In genomic region chr7:35861049-35861448, GRCm38 (mm10) we compare ENCODE assay signal across 22 mouse cellular contexts.
"Had no signal": no experiment of that assay in that cellular context is flagged by ENCODE, and none has a peak within 500 bp of the region (broad histone marks: within the 10 kb centered on the region; RNA-seq: fewer than 3 reads in every experiment).

No protein-coding gene starts in this region.

- H3K9ac ChIP-seq: liver, embryonic 13.5 days; midbrain, embryonic 12.5 days; midbrain, embryonic 15.5 days; neural tube, embryonic 12.5 days; neural tube, embryonic 15.5 days had no signal

- H3K36me3 ChIP-seq: liver, embryonic 13.5 days; midbrain, embryonic 12.5 days; midbrain, embryonic 15.5 days; neural tube, embryonic 12.5 days; neural tube, embryonic 15.5 days had no signal

- H3K4me1 ChIP-seq: liver, embryonic 13.5 days; midbrain, embryonic 12.5 days; midbrain, embryonic 15.5 days; neural tube, embryonic 12.5 days; neural tube, embryonic 15.5 days had no signal

- DNase-seq: kidney, adult 11 months; kidney, adult 9 months; kidney, postnatal 25 days; layer of hippocampus, postnatal 36 days; liver, embryonic 13.5 days; lung, adult 2 months; lung, postnatal 14 days; lung, postnatal 4 days; right cerebral cortex, adult 18-20 months; right cerebral cortex, postnatal 14 days; right cerebral cortex, postnatal 4 days; thymus, adult 2 months; thymus, postnatal 14 days; thymus, postnatal 4 days had no signal

- H3K9me3 ChIP-seq: liver, embryonic 13.5 days; midbrain, embryonic 15.5 days; neural tube, embryonic 12.5 days; neural tube, embryonic 15.5 days had no signal

- H3K27ac ChIP-seq: kidney, postnatal 0 days; layer of hippocampus, adult 2 months; left cerebral cortex, adult 2 months; liver, embryonic 13.5 days; midbrain, embryonic 12.5 days; midbrain, embryonic 15.5 days; neural tube, embryonic 12.5 days; neural tube, embryonic 15.5 days; stomach, postnatal 0 days had no signal

- H3K27me3 ChIP-seq: liver, embryonic 13.5 days; midbrain, embryonic 12.5 days; midbrain, embryonic 15.5 days; neural tube, embryonic 12.5 days; neural tube, embryonic 15.5 days had no signal

- H3K4me3 ChIP-seq: layer of hippocampus, adult 2 months; left cerebral cortex, adult 2 months; liver, embryonic 13.5 days; midbrain, embryonic 12.5 days; midbrain, embryonic 15.5 days; neural tube, embryonic 12.5 days; neural tube, embryonic 15.5 days had no signal

- ATAC-seq: midbrain, embryonic 15.5 days had no signal

- H3K4me2 ChIP-seq: liver, embryonic 13.5 days; midbrain, embryonic 12.5 days; midbrain, embryonic 15.5 days; neural tube, embryonic 12.5 days; neural tube, embryonic 15.5 days had no signal
